In the genomic region with DNA sequence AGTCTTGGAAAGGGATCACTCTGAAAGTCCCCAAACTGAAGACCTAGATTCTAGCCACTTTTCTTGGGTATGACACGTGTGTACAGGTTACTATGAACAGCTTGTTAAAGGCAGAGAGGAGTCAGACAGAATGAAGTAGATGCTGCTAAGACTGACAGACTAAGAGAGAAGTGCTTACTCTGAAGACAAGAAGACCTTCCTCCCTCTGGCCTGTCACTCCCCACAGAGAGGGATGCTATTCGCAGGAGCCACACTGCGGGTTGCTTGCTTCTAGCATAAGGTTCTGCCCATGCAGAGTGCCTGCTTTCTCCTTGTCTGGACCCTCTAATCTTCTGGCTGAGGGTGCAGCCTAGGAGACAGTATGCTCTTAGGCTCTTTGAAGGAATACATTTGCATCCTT, we compare ENCODE assay signal across 17 mouse cellular contexts.
DNase-seq lines count a peak whose midpoint lies in the region; ATAC-seq and TF ChIP-seq lines count a peak whose summit lies in the region.
"Had no signal": no experiment of that assay in that cellular context is flagged by ENCODE, and none has a peak within 500 bp of the region (broad histone marks: within the 10 kb centered on the region; RNA-seq: fewer than 3 reads in every experiment).

No protein-coding gene starts in this region.

- TF ChIP-seq POLR2A in thymus, adult 2 months (IDR thresholded peaks at IDR 0.05; ENCODE audit: control insufficient read depth, extremely low read depth, insufficient read depth, low read length, poor library complexity), result no peak

- peak overlapping the region; percentile 1; the same call in 1 of the 2 replicates for H3K9ac ChIP-seq in hindbrain, embryonic 13.5 days
- H3K9ac ChIP-seq in hindbrain, embryonic 11.5 days (ENCODE audit: low read depth, low read length), result no peak overlapping the region
- H3K9ac ChIP-seq in midbrain, embryonic 12.5 days (replicated peaks), result no peak overlapping the region
- H3K9ac ChIP-seq in neural tube, embryonic 15.5 days (replicated peaks), result no peak overlapping the region
- H3K9ac ChIP-seq: embryonic facial prominence, embryonic 13.5 days; heart, embryonic 15.5 days; limb, embryonic 15.5 days had no signal

- no peak overlapping the region for H3K4me3 ChIP-seq in hindbrain, embryonic 13.5 days
- H3K4me3 ChIP-seq in hindbrain, embryonic 11.5 days (ENCODE audit: low read depth, low read length), result no peak overlapping the region
- no peak overlapping the region for H3K4me3 ChIP-seq in midbrain, embryonic 12.5 days
- no peak overlapping the region for H3K4me3 ChIP-seq in neural tube, embryonic 15.5 days (replicated peaks)
- no peak overlapping the region for H3K4me3 ChIP-seq in thymus, adult 2 months (ENCODE audit: control insufficient read depth, insufficient read depth, low read length)
- H3K4me3 ChIP-seq: embryonic facial prominence, embryonic 13.5 days; gastrocnemius, adult 2 months; heart, embryonic 15.5 days; limb, embryonic 15.5 days; myocyte had no signal

- TF ChIP-seq CTCF in thymus, adult 2 months (IDR thresholded peaks at IDR 0.05; ENCODE audit: borderline replicate concordance, control insufficient read depth, extremely low read depth, insufficient read depth, low read length, poor library complexity), result no peak

- no peaks in the 10 kb centered on the region for H3K36me3 ChIP-seq in hindbrain, embryonic 13.5 days
- H3K36me3 ChIP-seq in hindbrain, embryonic 11.5 days (ENCODE audit: control insufficient read depth, insufficient read depth, low read length), result no peaks in the 10 kb centered on the region
- H3K36me3 ChIP-seq in midbrain, embryonic 12.5 days, result no peaks in the 10 kb centered on the region
- no peaks in the 10 kb centered on the region for H3K36me3 ChIP-seq in neural tube, embryonic 15.5 days
- H3K36me3 ChIP-seq in thymus, adult 2 months (ENCODE audit: control insufficient read depth, insufficient read depth, low read length), result no peaks in the 10 kb centered on the region
- H3K36me3 ChIP-seq: embryonic facial prominence, embryonic 13.5 days; heart, embryonic 15.5 days; limb, embryonic 15.5 days had no signal

- no peaks in the 10 kb centered on the region for H3K27me3 ChIP-seq in hindbrain, embryonic 13.5 days
- H3K27me3 ChIP-seq in hindbrain, embryonic 11.5 days (ENCODE audit: control insufficient read depth, insufficient read depth, low read length), result no peaks in the 10 kb centered on the region
- no peaks in the 10 kb centered on the region for H3K27me3 ChIP-seq in midbrain, embryonic 12.5 days
- H3K27me3 ChIP-seq in neural tube, embryonic 15.5 days (replicated peaks), result no peaks in the 10 kb centered on the region
- H3K27me3 ChIP-seq in thymus, adult 2 months (ENCODE audit: control insufficient read depth, insufficient read depth, low read length), result no peaks in the 10 kb centered on the region
- H3K27me3 ChIP-seq: embryonic facial prominence, embryonic 13.5 days; heart, embryonic 15.5 days; limb, embryonic 15.5 days had no signal

- peak; percentile 32; the same call in 1 of the 2 replicates for ATAC-seq in hindbrain, embryonic 13.5 days (ENCODE audit: low FRiP score)
- no peak for ATAC-seq in hindbrain, embryonic 11.5 days (ENCODE audit: low FRiP score)
- ATAC-seq in midbrain, embryonic 12.5 days (ENCODE audit: low FRiP score, low read depth), result no peak
- ATAC-seq in neural tube, embryonic 15.5 days (ENCODE audit: low FRiP score), result peak; percentile 61

- H3K4me1 ChIP-seq in hindbrain, embryonic 13.5 days (replicated peaks), result peaks cover 19% of the 10 kb centered on the region
- H3K4me1 ChIP-seq in hindbrain, embryonic 11.5 days (replicated peaks; ENCODE audit: control insufficient read depth, insufficient read depth, low read length), result no peaks in the 10 kb centered on the region
- peaks cover 13% of the 10 kb centered on the region; the same call in 1 of the 2 replicates for H3K4me1 ChIP-seq in midbrain, embryonic 12.5 days
- peaks cover 14% of the 10 kb centered on the region for H3K4me1 ChIP-seq in neural tube, embryonic 15.5 days
- no peaks in the 10 kb centered on the region for H3K4me1 ChIP-seq in thymus, adult 2 months (replicated peaks; ENCODE audit: control insufficient read depth, insufficient read depth, low read length)
- H3K4me1 ChIP-seq: embryonic facial prominence, embryonic 13.5 days; heart, embryonic 15.5 days; limb, embryonic 15.5 days had no signal

- no peak overlapping the region for H3K4me2 ChIP-seq in hindbrain, embryonic 13.5 days
- no peak overlapping the region for H3K4me2 ChIP-seq in hindbrain, embryonic 11.5 days (replicated peaks; ENCODE audit: low read depth, low read length)
- no peak overlapping the region for H3K4me2 ChIP-seq in midbrain, embryonic 12.5 days (replicated peaks)
- no peak overlapping the region for H3K4me2 ChIP-seq in neural tube, embryonic 15.5 days
- H3K4me2 ChIP-seq: embryonic facial prominence, embryonic 13.5 days; heart, embryonic 15.5 days; limb, embryonic 15.5 days had no signal

- no peaks in the 10 kb centered on the region for H3K9me3 ChIP-seq in hindbrain, embryonic 13.5 days
- H3K9me3 ChIP-seq in hindbrain, embryonic 11.5 days (ENCODE audit: control insufficient read depth, low read length), result no peaks in the 10 kb centered on the region
- H3K9me3 ChIP-seq in midbrain, embryonic 12.5 days, result no peaks in the 10 kb centered on the region
- H3K9me3 ChIP-seq in neural tube, embryonic 15.5 days (replicated peaks), result no peaks in the 10 kb centered on the region
- H3K9me3 ChIP-seq: embryonic facial prominence, embryonic 13.5 days; heart, embryonic 15.5 days; limb, embryonic 15.5 days had no signal

- WGBS in hindbrain, embryonic 13.5 days, result 43% methylated on average over 3 of the region's 3 CpGs
- 49% methylated on average over 3 of the region's 3 CpGs for WGBS in hindbrain, embryonic 11.5 days
- 58% methylated on average over 3 of the region's 3 CpGs for WGBS in midbrain, embryonic 12.5 days
- WGBS in neural tube, embryonic 15.5 days, result 38% methylated on average over 3 of the region's 3 CpGs
- WGBS in thymus, adult 2 months, result 81% methylated on average over 3 of the region's 3 CpGs

- DNase-seq in cerebellum, postnatal 10 days, result peak; percentile 42
- no peak for DNase-seq in cerebellum, adult 11 months
- DNase-seq in hindbrain, embryonic 11.5 days (ENCODE audit: low spot score), result no peak
- DNase-seq in thymus, adult 2 months, result no peak
- DNase-seq in ovary, adult 18-20 months (ENCODE audit: low spot score), result no peak
- DNase-seq: gastrocnemius, adult 2 months; kidney, adult 2 months; kidney, postnatal 36 days; lung, postnatal 10 days; spleen, adult 18-20 months had no signal

- H3K27ac ChIP-seq in hindbrain, embryonic 13.5 days, result peak overlapping the region; percentile 73
- no peak overlapping the region for H3K27ac ChIP-seq in hindbrain, embryonic 11.5 days (ENCODE audit: low read depth, low read length)
- peak overlapping the region; percentile 65 for H3K27ac ChIP-seq in midbrain, embryonic 12.5 days (replicated peaks)
- H3K27ac ChIP-seq in neural tube, embryonic 15.5 days (replicated peaks), result peak overlapping the region; percentile 75
- H3K27ac ChIP-seq in thymus, adult 2 months (ENCODE audit: control insufficient read depth, insufficient read depth, low read length), result no peak overlapping the region
- H3K27ac ChIP-seq: embryonic facial prominence, embryonic 13.5 days; gastrocnemius, adult 2 months; heart, embryonic 15.5 days; limb, embryonic 15.5 days had no signal

Comparison
In these comparisons a context has a peak if more than half of its experiments do, and no peak if none do; other contexts are left out.
1. DNase-seq: peak in cerebellum, postnatal 10 days (2 of 2); none in cerebellum, adult 11 months (single experiment), hindbrain, embryonic 11.5 days (single experiment), thymus, adult 2 months (single experiment) and ovary, adult 18-20 months (single experiment).
2. ATAC-seq: peak in hindbrain, embryonic 13.5 days (single experiment) and neural tube, embryonic 15.5 days (single experiment); none in hindbrain, embryonic 11.5 days (single experiment) and midbrain, embryonic 12.5 days (single experiment).
3. H3K27ac ChIP-seq: peak in hindbrain, embryonic 13.5 days (single experiment), midbrain, embryonic 12.5 days (single experiment) and neural tube, embryonic 15.5 days (single experiment); none in hindbrain, embryonic 11.5 days (single experiment) and thymus, adult 2 months (single experiment).